In the genomic region with DNA sequence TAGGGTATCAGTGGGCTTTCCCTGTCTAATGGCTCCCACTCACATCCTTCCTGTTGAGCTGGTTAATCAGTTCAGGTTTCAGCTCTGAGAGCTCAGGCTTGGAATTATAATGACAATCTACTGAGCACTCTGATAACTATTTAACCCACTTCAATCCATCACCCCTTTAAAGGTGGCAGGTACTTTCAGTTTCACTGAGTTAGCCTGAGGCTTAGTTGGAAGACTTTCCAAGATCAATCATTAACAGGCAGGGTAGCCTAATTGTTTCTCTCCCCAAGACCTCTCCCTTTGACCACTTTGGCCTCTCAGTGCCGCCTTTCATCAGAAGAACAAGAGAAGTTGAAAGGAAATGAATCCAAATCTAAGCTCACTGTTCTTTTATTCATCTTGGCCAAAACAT, we compare ENCODE assay signal across 14 mouse cellular contexts.
"Had no signal": no experiment of that assay in that cellular context is flagged by ENCODE, and none has a peak within 500 bp of the region (broad histone marks: within the 10 kb centered on the region; RNA-seq: fewer than 3 reads in every experiment).

No protein-coding gene starts in this region.

- H3K9ac ChIP-seq: limb, embryonic 12.5 days; liver, embryonic 15.5 days; midbrain, embryonic 15.5 days; neural tube, embryonic 12.5 days had no signal

- H3K4me1 ChIP-seq: limb, embryonic 12.5 days; liver, embryonic 15.5 days; midbrain, embryonic 15.5 days; neural tube, embryonic 12.5 days had no signal

- H3K9me3 ChIP-seq: limb, embryonic 12.5 days; liver, embryonic 15.5 days; midbrain, embryonic 15.5 days; neural tube, embryonic 12.5 days had no signal

- DNase-seq: layer of hippocampus, adult 9-11 months; liver; lung, adult 2 months; lung, postnatal 36 days; right cerebral cortex, postnatal 4 days; spleen, adult 18-20 months; thymus, adult 18-20 months; thymus, postnatal 14 days had no signal

- ATAC-seq: lung, postnatal 0 days; midbrain, embryonic 15.5 days had no signal

- H3K4me3 ChIP-seq: limb, embryonic 12.5 days; liver, embryonic 15.5 days; midbrain, embryonic 15.5 days; neural tube, embryonic 12.5 days had no signal

- H3K27me3 ChIP-seq: limb, embryonic 12.5 days; liver, embryonic 15.5 days; midbrain, embryonic 15.5 days; neural tube, embryonic 12.5 days had no signal

- H3K27ac ChIP-seq: kidney, postnatal 0 days; limb, embryonic 12.5 days; liver, embryonic 15.5 days; midbrain, embryonic 15.5 days; neural tube, embryonic 12.5 days had no signal

- H3K36me3 ChIP-seq: limb, embryonic 12.5 days; liver, embryonic 15.5 days; midbrain, embryonic 15.5 days; neural tube, embryonic 12.5 days had no signal

- H3K4me2 ChIP-seq: limb, embryonic 12.5 days; liver, embryonic 15.5 days; midbrain, embryonic 15.5 days; neural tube, embryonic 12.5 days had no signal
